Mouse (Mus musculus): Measurements from ENCODE around the gene Rbm26.

DNA sequence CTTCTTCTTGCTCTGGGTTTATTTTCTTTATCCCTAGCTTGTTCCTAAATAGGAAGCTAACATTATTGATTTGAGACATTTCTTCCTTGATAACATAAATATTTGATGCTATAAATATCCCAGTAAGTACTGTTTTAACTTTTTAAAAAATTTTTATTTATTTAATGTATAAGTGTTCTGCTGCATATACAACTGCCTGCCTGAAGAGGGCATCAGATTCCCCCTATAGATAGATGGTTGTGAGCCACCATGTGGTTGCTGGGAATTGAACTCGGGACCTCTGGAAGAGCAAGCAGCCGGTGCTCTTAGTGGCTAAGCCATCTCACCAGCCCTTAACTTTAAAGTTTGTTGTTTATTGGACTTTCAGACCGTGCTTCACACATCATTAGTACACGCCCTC is 48.7 kb upstream of the Rbm26 start:
- no peak for TF ChIP-seq CTCF (IDR thresholded peaks at IDR 0.05; ENCODE audit: borderline replicate concordance, control insufficient read depth, extremely low read depth, insufficient read depth, low read length, poor library complexity)
- no peak for TF ChIP-seq POLR2A (IDR thresholded peaks at IDR 0.05; ENCODE audit: control insufficient read depth, extremely low read depth, insufficient read depth, low read length, poor library complexity)
